ENCODE assay signal across 15 mouse cellular contexts in genomic region chr9:103565186-103565585, GRCm38 (mm10).
"Had no signal": no experiment of that assay in that cellular context is flagged by ENCODE, and none has a peak within 500 bp of the region (broad histone marks: within the 10 kb centered on the region; RNA-seq: fewer than 3 reads in every experiment).

No protein-coding gene starts in this region.

- H3K4me1 ChIP-seq: liver, embryonic 12.5 days had no signal

- H3K4me2 ChIP-seq: limb, embryonic 13.5 days; liver, embryonic 12.5 days; lung, embryonic 14.5 days; neural tube, embryonic 15.5 days had no signal

- H3K9me3 ChIP-seq: liver, embryonic 12.5 days; neural tube, embryonic 15.5 days had no signal

- H3K36me3 ChIP-seq: limb, embryonic 13.5 days; liver, embryonic 12.5 days; neural tube, embryonic 15.5 days had no signal

- H3K27ac ChIP-seq: kidney, postnatal 0 days; limb, embryonic 13.5 days; liver, embryonic 12.5 days; midbrain, embryonic 10.5 days; neural tube, embryonic 15.5 days; stomach, postnatal 0 days had no signal

- DNase-seq: kidney, postnatal 36 days; left cerebral cortex, postnatal 4 days; lung, embryonic 14.5 days; lung, postnatal 10 days; lung, postnatal 4 days; midbrain, embryonic 14.5 days; right cerebral cortex, adult 18-20 months; thymus, postnatal 4 days had no signal

- H3K4me3 ChIP-seq: limb, embryonic 13.5 days; liver, embryonic 12.5 days; midbrain, embryonic 10.5 days; myocyte; neural tube, embryonic 15.5 days had no signal

- ATAC-seq: liver, embryonic 12.5 days had no signal

- H3K9ac ChIP-seq: limb, embryonic 13.5 days; liver, embryonic 12.5 days; lung, embryonic 14.5 days; neural tube, embryonic 15.5 days had no signal

- H3K27me3 ChIP-seq: limb, embryonic 13.5 days; liver, embryonic 12.5 days; neural tube, embryonic 15.5 days had no signal
